ENCODE assay signal across 15 mouse cellular contexts in the genomic region with DNA sequence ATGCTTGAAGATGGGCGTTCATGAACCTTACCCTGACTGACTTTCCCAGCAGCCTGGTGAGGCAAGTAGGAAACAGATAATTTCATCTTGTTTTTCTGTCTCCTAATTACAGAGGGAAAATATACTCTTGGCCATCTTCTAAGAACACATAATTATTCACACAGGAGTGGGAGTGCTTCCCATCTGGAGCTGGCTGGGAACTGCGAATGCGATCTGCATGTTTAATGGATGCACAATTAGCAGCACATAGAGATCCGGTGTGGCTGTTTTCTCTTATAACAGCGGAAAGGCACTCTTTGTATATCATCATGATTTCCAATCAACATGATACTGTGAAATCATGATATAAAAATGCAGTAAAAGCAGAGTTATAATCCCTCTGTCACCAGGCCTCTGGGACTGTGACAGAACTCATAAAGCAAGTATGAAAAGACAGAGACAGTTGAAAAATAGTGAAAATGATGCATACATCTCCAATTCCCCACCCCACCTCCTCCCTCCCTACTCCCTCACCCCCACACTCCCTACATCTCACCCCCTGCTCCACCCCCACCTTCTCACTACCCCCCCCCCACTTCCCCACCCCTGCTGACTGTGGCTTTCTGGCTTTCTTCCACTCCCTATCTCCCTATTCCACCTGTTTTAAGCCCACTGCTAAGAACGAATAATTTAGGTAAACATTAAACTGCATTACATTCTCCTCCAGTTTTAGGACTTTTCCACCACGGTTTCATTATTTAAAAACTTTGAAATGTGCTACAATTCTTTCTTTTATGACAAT. TPM values are rescaled to one million over a fixed set of nuclear protein-coding genes. Genes with fewer than 3 reads are reported as not detected.
DNase-seq lines count a peak whose midpoint lies in the region; ATAC-seq and TF ChIP-seq lines count a peak whose summit lies in the region.
"Had no signal": no experiment of that assay in that cellular context is flagged by ENCODE, and none has a peak within 500 bp of the region (broad histone marks: within the 10 kb centered on the region; RNA-seq: fewer than 3 reads in every experiment).

No protein-coding gene starts in this region.

- peak overlapping the region; percentile 84 for H3K27ac ChIP-seq in forebrain, embryonic 14.5 days (ENCODE audit: low read depth, low read length)
- H3K27ac ChIP-seq in left cerebral cortex, adult 2 months, result no peak overlapping the region; the same call in 1 of the 2 replicates
- H3K27ac ChIP-seq: neural tube, embryonic 12.5 days had no signal

- intact Hi-C loops in left cerebral cortex, adult 2 months (cut with DNase I), result loop anchor here (5.0 kb wide), 1 partner anchor 144 kb away; no protein-coding TSS in a partner anchor
- intact Hi-C loops in heart, postnatal 25 days (cut with DNase I), result no loop called here

- peak; percentile 92 for DNase-seq in forebrain, embryonic 14.5 days (ENCODE audit: low spot score)
- DNase-seq in frontal cortex, postnatal 14 days (ENCODE audit: low spot score in 2 of 2), result peak; percentile 36 to 42
- DNase-seq in left cerebral cortex, adult 2 months (ENCODE audit: extremely low spot score in 1 of 2, low spot score in 2 of 2), result peak; percentile 48 to 52
- DNase-seq in right cerebral cortex, adult 18-20 months, result peak; percentile 76
- DNase-seq in cerebellum, postnatal 25 days, result no peak
- DNase-seq in heart, postnatal 25 days (ENCODE audit: low spot score), result no peak
- DNase-seq in urinary bladder, postnatal 4 days (ENCODE audit: low spot score in 2 of 2), result no peak
- DNase-seq: heart, postnatal 4 days had no signal

- peak; percentile 98 for ATAC-seq in forebrain, embryonic 14.5 days

- H3K4me2 ChIP-seq in forebrain, embryonic 14.5 days (ENCODE audit: low read length), result no peak overlapping the region
- H3K4me2 ChIP-seq: neural tube, embryonic 12.5 days had no signal

- 32% methylated on average over 7 of the region's 7 CpGs for WGBS in forebrain, embryonic 14.5 days

- TF ChIP-seq CTCF in left cerebral cortex, adult 2 months (IDR thresholded peaks at IDR 0.05), result no peak

- H3K36me3 ChIP-seq in forebrain, embryonic 14.5 days (ENCODE audit: control insufficient read depth, insufficient read depth, low read length), result no peaks in the 10 kb centered on the region
- H3K36me3 ChIP-seq: G1E; neural tube, embryonic 12.5 days had no signal

- no peak overlapping the region for H3K4me3 ChIP-seq in forebrain, embryonic 14.5 days (ENCODE audit: low read depth, low read length)
- H3K4me3 ChIP-seq in left cerebral cortex, adult 2 months, result no peak overlapping the region
- H3K4me3 ChIP-seq: neural tube, embryonic 12.5 days had no signal

- H3K27me3 ChIP-seq in forebrain, embryonic 14.5 days (replicated peaks; ENCODE audit: control insufficient read depth, insufficient read depth, low read length), result no peaks in the 10 kb centered on the region
- H3K27me3 ChIP-seq: neural tube, embryonic 12.5 days had no signal

- H3K9ac ChIP-seq in forebrain, embryonic 14.5 days (ENCODE audit: low read length), result no peak overlapping the region
- H3K9ac ChIP-seq: neural tube, embryonic 12.5 days had no signal

- peaks cover 9% of the 10 kb centered on the region for H3K4me1 ChIP-seq in forebrain, embryonic 14.5 days (ENCODE audit: control insufficient read depth, insufficient read depth, low read length)
- H3K4me1 ChIP-seq: neural tube, embryonic 12.5 days had no signal

- no peaks in the 10 kb centered on the region for H3K9me3 ChIP-seq in forebrain, embryonic 14.5 days (replicated peaks; ENCODE audit: control insufficient read depth, low read length)
- H3K9me3 ChIP-seq: neural tube, embryonic 12.5 days had no signal

RNA-seq across cellular contexts. Expression of a gene that starts 10.5 kb away (rescaled TPM):
- polyA plus RNA-seq in forebrain, embryonic 14.5 days (2014; fragmentation: Nextera tagmentation; extraction: Ambion mirVana), result not detected in 2 replicates
- total RNA-seq in left cerebral cortex, adult 2 months (2021), result not detected
- not detected for total RNA-seq in heart, postnatal 25 days (2021)
- total RNA-seq: adrenal gland, postnatal 4 days; G1E; gastrocnemius, postnatal 4 days; heart, postnatal 4 days; left cerebral cortex, adult 8-10 months had no signal
- polyA plus RNA-seq: G1E; lung, embryonic 16.5 days; neural tube, embryonic 12.5 days; urinary bladder, adult 2 months had no signal

RNA-seq across cellular contexts. Expression of a gene that starts 51.1 kb away (rescaled TPM):
- not detected in 2 replicates for polyA plus RNA-seq in forebrain, embryonic 14.5 days (2014; fragmentation: Nextera tagmentation; extraction: Ambion mirVana)
- total RNA-seq in left cerebral cortex, adult 2 months (2021), result not detected
- not detected for total RNA-seq in heart, postnatal 25 days (2021)
- total RNA-seq: adrenal gland, postnatal 4 days; gastrocnemius, postnatal 4 days; left cerebral cortex, adult 8-10 months had no signal
- polyA plus RNA-seq: G1E; lung, embryonic 16.5 days; neural tube, embryonic 12.5 days; urinary bladder, adult 2 months had no signal

Comparison
In these comparisons a context has a peak if more than half of its experiments do, and no peak if none do; other contexts are left out.
1. DNase-seq: peak in forebrain, embryonic 14.5 days (single experiment), frontal cortex, postnatal 14 days (2 of 2), left cerebral cortex, adult 2 months (2 of 2) and right cerebral cortex, adult 18-20 months (single experiment); none in cerebellum, postnatal 25 days (0 of 2), heart, postnatal 25 days (single experiment) and urinary bladder, postnatal 4 days (0 of 2).